Mouse (Mus musculus) testis, adult 2 months (tissue): ENCODE data around the gene Fstl4. TPM values are rescaled to one million over a fixed set of nuclear protein-coding genes. Genes with fewer than 3 reads are reported as not detected.

Experiments
- H3K27ac ChIP-seq: fragments of 200-500 bp; 2 replicates; pipeline ENCODE4 v1.5.1; 2012; ENCODE audit warnings: low read depth, low read length; ENCODE audit not compliant: control insufficient read depth, insufficient read depth
- H3K27me3 ChIP-seq: fragments of 200-500 bp; 2 replicates; pipeline ENCODE4 v1.6.1; 2012; ENCODE audit warnings: mild to moderate bottlenecking, low read length, moderate library complexity; ENCODE audit not compliant: control insufficient read depth, insufficient read depth
- H3K36me3 ChIP-seq: fragments of 200-500 bp; 2 replicates; pipeline ENCODE4 v1.6.1; 2012; ENCODE audit warnings: mild to moderate bottlenecking, low read length; ENCODE audit not compliant: control insufficient read depth, insufficient read depth
- H3K4me1 ChIP-seq: fragments of 200-500 bp; 2 replicates; pipeline ENCODE4 v1.6.1; 2012; ENCODE audit warnings: low read length; ENCODE audit not compliant: control insufficient read depth, insufficient read depth
- H3K4me3 ChIP-seq: fragments of 200-500 bp; 2 replicates; pipeline ENCODE4 v1.5.1; 2012; ENCODE audit warnings: low read depth, mild to moderate bottlenecking, low read length, moderate library complexity, mixed read lengths; ENCODE audit not compliant: control insufficient read depth
- CTCF ChIP-seq: fragments of 200-500 bp; IDR thresholded peaks from 2 replicates; pipeline ENCODE4 v1.5.1; 2012; ENCODE audit warnings: low read depth, mild to moderate bottlenecking, inconsistent platforms, low read length, moderate library complexity; ENCODE audit not compliant: control insufficient read depth, insufficient read depth, insufficient replicate concordance
- POLR2A ChIP-seq: fragments of 200-500 bp; IDR thresholded peaks from 2 replicates; pipeline ENCODE4 v1.6.1; 2012; ENCODE audit warnings: low read depth, mild to moderate bottlenecking, inconsistent platforms, low read length, moderate library complexity; ENCODE audit not compliant: control insufficient read depth
- polyA plus RNA-seq: library from polyadenylated mRNA; depleted of rRNA; stranded (reverse); fragments of >200 nt; gene quantifications from 2 replicates; pipeline ENCODE4 v1.2.3, GENCODE M21; 2012

Fstl4 gene
- polyA plus RNA-seq, 1 experiment = 0.22 TPM

DNA sequence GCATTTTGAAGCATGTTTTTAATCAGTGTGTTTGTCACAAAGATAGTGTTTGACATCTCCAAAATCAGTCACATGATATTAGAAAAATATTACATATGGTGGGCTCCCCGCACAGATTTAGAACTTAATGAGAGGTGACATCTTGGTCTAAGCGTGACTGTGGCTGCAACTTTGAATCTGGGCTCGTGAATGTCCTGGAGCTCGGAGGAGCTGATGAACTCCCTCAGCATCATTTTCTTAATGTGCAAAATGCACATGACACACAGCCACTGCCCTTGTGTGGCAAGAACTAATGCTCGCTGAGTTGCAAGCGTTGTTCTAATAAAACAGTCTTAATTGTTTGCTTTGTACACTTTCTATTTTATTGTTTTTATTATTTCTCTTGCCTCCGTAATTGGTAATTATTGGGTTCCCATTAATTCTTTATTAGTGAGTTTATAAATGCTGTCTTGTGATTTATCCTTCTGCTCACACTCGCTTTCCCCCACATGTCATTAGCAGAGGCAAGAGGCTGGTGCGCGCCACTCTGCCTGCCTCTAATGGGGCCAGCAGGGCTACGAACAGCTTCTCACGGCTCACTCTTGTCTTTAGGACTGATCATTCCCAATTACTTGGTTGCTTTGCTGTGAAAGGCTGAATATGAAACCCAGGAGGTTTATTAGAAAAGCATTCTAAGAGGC, 67.3 kb downstream of the Fstl4 start:
- Histone ChIP-seq H3K4me3 (no peak overlapping the region), H3K4me1 (no peaks in the 10 kb centered on the region), H3K36me3 (no peaks in the 10 kb centered on the region), H3K27me3 (no peaks in the 10 kb centered on the region), H3K27ac (no peak overlapping the region)
- no peak for TF ChIP-seq POLR2A
- no peak for TF ChIP-seq CTCF

DNA sequence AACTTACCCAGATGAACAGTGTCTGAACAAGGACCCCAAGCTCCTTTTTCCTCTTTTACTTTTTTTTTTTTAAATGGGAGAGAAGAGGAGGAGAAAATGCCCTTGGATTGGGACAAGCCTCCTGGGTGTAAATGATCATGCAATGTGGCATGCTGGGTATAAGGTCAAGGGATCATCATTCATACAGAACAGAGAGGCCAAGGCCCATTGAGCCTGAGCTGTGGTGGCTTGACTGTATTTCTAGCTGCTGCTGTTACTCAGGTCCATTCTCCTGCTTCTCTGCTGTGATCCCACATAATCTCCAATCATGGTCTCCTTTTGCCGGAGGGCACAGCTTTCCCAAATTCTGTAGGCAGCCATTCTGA, 67.9 kb downstream of the Fstl4 start:
- Histone ChIP-seq H3K27me3 (no peaks in the 10 kb centered on the region), H3K36me3 (no peaks in the 10 kb centered on the region), H3K27ac (no peak overlapping the region), H3K4me3 (no peak overlapping the region), H3K4me1 (no peaks in the 10 kb centered on the region)
- TF ChIP-seq POLR2A (no peak), CTCF (no peak)

DNA sequence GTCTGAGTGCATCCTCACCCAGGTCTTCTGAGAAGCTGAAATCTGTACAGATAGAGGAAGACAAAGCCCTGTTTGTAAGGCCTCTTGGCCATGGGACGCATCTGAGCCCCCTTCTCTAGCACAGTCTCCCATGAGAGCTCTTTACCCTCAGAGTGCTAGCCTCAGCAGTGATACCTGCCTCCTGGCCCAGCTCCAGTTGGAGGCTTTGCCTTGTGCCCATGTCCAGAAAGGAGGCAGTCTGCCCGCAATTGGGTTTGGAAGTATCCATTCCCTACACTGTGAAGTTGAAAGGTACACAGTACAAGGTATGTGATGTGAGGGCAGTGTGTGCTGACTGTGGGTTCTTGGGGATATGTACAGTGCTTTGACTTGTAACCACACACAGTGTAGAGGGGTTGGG, 84.3 kb downstream of the Fstl4 start:
- H3K27ac ChIP-seq = peak overlapping the region; percentile 20
- H3K36me3 ChIP-seq = no peaks in the 10 kb centered on the region
- no peaks in the 10 kb centered on the region for H3K27me3 ChIP-seq
- H3K4me3 ChIP-seq = peak overlapping the region; percentile 87
- H3K4me1 ChIP-seq = peaks cover 5% of the 10 kb centered on the region
- no peak for TF ChIP-seq POLR2A
- no peak for TF ChIP-seq CTCF

DNA sequence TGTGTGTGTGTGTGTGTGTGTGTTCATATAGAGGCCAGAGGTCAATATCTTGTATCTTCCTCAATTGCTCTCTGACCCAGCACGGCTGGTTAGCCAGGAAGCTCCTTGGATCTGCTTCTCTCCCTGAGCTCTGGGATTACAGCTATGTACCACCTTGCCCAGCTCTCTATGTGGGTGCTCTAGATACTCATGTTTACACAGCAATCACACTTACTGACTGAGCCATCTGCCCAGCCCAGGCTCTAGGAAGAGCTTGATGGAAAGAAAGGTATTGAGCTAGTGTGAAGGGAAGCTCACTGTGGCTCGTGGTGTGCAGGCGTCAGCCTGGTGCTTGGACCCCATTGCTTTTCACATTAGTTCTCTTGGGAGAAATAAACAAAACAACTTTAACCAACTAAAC, 85.6 kb downstream of the Fstl4 start:
- peak overlapping the region; percentile 87 for H3K4me3 ChIP-seq

DNA sequence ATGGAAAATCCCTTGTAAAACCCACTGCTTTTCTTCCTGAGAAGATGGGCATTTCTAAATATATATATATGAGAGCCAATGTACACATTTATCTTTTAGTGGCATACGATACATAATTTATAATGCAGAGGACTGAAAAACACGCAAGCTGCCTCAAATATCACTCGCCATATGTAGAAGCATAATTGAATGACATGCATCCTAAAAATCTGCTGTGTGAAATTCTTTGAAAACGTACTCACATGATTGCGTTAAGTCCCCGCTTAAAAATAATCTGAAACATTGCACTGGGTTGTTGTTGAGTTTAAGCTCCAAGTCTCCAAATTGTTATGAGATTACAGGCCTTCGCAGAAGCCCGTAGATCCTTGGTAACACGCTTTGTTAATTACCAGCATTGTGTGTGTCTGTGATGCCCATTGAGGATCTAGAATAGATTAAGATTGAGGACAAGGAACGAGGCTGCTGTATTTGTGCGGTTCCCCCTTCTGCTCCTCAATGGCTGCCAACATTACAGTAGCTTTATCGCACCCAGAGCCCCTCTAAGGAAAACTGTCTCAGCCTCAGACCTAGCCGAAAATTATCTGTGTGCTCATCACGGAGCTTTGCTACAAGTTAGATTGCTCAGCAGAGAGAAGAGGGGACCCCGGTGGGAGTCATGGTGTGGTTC, 108.5 kb downstream of the Fstl4 start:
- Histone ChIP-seq H3K4me3 (no peak overlapping the region), H3K36me3 (no peaks in the 10 kb centered on the region), H3K27me3 (no peaks in the 10 kb centered on the region), H3K27ac (no peak overlapping the region), H3K4me1 (no peaks in the 10 kb centered on the region)
- TF ChIP-seq CTCF (no peak), POLR2A (no peak)

More for the DNA sequence above, 85.6 kb downstream of the Fstl4 start:
- Histone ChIP-seq H3K36me3 (no peaks in the 10 kb centered on the region), H3K4me1 (peaks cover 5% of the 10 kb centered on the region), H3K27me3 (no peaks in the 10 kb centered on the region), H3K27ac (no peak overlapping the region)
- no peak for TF ChIP-seq POLR2A
- TF ChIP-seq CTCF = no peak

DNA sequence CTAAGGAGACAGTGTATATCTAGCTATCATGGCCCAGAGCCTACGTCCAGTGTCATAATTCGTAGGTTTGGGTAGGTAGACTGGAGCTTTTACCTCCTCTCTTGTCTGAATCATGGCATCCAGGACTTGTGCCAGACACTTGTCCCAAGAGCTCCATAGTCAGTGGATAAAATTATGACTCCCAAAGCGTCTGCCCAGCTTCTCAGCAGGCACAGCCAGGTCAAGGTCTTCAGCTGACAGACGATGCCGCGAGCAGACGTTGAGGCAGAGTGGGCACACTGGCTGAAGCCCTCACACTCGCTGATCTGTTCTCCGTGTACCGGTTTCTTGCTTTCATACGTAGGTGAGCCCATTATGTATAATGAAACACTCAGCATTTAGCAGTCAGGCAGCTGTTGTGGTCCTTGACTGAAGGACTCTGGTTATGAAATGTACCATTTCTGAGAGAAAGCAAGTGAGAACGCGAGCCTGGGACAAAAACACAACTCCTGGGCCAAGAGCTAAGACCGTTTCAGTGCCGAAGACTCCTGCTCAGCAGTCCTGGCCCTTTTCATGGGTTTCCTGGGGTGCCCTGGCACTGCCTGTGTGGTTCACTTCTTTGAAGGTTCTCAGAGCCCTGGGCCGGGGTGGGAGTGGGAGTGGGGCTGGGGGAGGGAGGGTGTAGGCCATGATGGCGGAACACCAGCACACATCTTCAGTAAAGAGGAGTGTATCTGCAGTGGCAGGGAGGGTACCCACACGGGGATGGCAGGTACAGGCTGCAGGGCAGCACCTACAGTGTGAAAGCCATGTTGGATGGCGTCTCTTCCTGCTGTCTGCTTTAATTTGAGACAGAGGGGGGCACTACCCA, 111.7 kb downstream of the Fstl4 start:
- H3K27ac ChIP-seq = no peak overlapping the region
- no peaks in the 10 kb centered on the region for H3K4me1 ChIP-seq
- no peaks in the 10 kb centered on the region for H3K36me3 ChIP-seq
- no peak for TF ChIP-seq CTCF
- no peak for TF ChIP-seq POLR2A
- H3K27me3 ChIP-seq = no peaks in the 10 kb centered on the region
- H3K4me3 ChIP-seq = no peak overlapping the region

DNA sequence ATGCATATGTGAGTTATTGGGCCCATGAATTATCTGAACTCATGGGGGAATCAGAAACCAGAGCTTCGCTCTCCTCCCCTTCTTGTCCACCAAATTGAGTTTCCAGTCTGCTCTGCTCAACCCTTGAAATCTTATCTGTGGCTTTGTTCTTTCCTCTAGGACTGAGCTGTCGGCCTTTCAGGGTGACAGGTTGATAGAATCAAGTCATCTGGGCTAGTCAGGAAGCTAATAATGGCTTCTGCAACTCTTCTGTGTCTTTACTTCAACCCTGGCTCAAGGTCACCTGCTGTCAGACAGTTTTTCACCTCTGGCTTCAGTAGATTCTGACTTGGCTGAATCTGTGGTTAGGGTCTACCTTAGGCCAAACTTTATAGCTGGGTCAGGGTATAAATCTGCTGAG, 113.2 kb downstream of the Fstl4 start:
- no peaks in the 10 kb centered on the region for H3K27me3 ChIP-seq

More for the DNA sequence above, 113.2 kb downstream of the Fstl4 start:
- Histone ChIP-seq H3K4me1 (no peaks in the 10 kb centered on the region), H3K36me3 (no peaks in the 10 kb centered on the region), H3K4me3 (no peak overlapping the region), H3K27ac (no peak overlapping the region)
- TF ChIP-seq CTCF (no peak), POLR2A (no peak)
